Comparison of ENCODE assay signal across 9 mouse cellular contexts in the genomic region with DNA sequence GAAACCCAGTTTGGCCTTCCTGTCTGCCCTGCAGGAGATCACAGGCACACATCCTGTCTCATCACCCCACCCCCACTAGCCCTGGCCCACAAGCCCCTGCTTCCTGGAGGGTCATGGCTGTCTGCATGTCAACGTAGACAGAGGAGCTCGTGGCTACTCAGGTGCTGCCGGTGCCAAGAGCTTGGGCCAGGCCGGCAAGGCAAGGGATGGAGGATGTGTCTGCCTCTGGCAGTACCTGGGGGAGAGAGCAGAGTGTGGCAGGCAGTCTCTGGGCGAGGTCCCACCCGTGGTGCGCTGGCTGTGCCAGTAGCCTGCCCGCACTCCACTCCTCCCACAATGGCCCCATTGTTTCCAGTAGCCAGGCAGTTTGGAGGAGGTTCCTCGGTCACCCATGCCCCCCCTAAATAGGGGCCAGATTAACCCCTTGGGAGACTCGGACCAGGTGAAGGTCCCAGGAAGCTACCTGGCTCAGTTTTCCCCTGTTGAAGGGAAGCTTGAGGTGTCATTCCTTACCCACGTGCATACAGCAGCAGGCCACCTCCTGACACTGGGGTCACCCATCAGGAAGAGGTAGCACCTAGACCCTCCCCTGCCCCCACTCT. TPM values are rescaled to one million over a fixed set of nuclear protein-coding genes. Genes with fewer than 3 reads are reported as not detected.
A peak's percentile ranks its signal among the peaks of the same experiment; 100 is the strongest.
DNase-seq lines count a peak whose midpoint lies in the region; ATAC-seq lines count a peak whose summit lies in the region.
"Had no signal": no experiment of that assay in that cellular context is flagged by ENCODE, and none has a peak within 500 bp of the region (broad histone marks: within the 10 kb centered on the region; RNA-seq: fewer than 3 reads in every experiment).

No protein-coding gene starts in this region.

- intact Hi-C loops in left cerebral cortex, postnatal 25 days (cut with DNase I) = no loop called here

- 0 out of 2 replicates have a peak, but pooled peaks cover 8% of the 10 kb centered on the region for H3K36me3 ChIP-seq in heart, embryonic 14.5 days (ENCODE audit: control insufficient read depth, insufficient read depth, low read length)
- peaks cover 17% of the 10 kb centered on the region for H3K36me3 ChIP-seq in limb, embryonic 10.5 days

- H3K4me3 ChIP-seq in heart, embryonic 14.5 days (ENCODE audit: control insufficient read depth in 1 of 2, insufficient read depth in 1 of 2, low read depth in 1 of 2, low read length in 2 of 2) = no peak overlapping the region
- peak overlapping the region; percentile 31 for H3K4me3 ChIP-seq in limb, embryonic 10.5 days

- H3K4me1 ChIP-seq in heart, embryonic 14.5 days (ENCODE audit: control insufficient read depth in 2 of 2, insufficient read depth in 2 of 2, low read length in 2 of 2) = peaks cover 82 to 90% of the 10 kb centered on the region in 2 experiments
- H3K4me1 ChIP-seq in limb, embryonic 10.5 days = peaks cover 97% of the 10 kb centered on the region

- peak overlapping the region; percentile 91 to 92; a peak in 2 of 4 replicates for H3K27ac ChIP-seq in heart, embryonic 14.5 days (replicated peaks in 1 of 2; ENCODE audit: control insufficient read depth in 1 of 2, insufficient read depth in 1 of 2, low read depth in 2 of 2, low read length in 2 of 2)
- H3K27ac ChIP-seq in limb, embryonic 10.5 days = peak overlapping the region; percentile 83

- H3K9ac ChIP-seq in heart, embryonic 14.5 days (ENCODE audit: low read length) = peak overlapping the region; percentile 60

- ATAC-seq in heart, embryonic 14.5 days (ENCODE audit: insufficient number of reproducible peaks, insufficient read depth, low FRiP score, low read depth) = no peak

- WGBS in heart, embryonic 14.5 days = 31% methylated on average over 11 of the region's 11 CpGs
- WGBS in limb, embryonic 10.5 days = 25% methylated on average over 11 of the region's 11 CpGs

- peak; percentile 51 for DNase-seq in adrenal gland, adult 2 months
- no peak for DNase-seq in adrenal gland, postnatal 25 days
- peak; percentile 13 for DNase-seq in right cerebral cortex, postnatal 14 days
- DNase-seq in right cerebral cortex, postnatal 25 days = no peak
- DNase-seq in limb, embryonic 10.5 days (ENCODE audit: low spot score) = no peak
- DNase-seq in natural killer cell, adult 2 months (ENCODE audit: low spot score in 2 of 2) = peak; percentile 85
- no peak for DNase-seq in left cerebral cortex, postnatal 25 days (ENCODE audit: low spot score in 2 of 2)

- no peaks in the 10 kb centered on the region for H3K27me3 ChIP-seq in heart, embryonic 14.5 days (ENCODE audit: control insufficient read depth, insufficient read depth, low read length)
- no peaks in the 10 kb centered on the region for H3K27me3 ChIP-seq in limb, embryonic 10.5 days (ENCODE audit: low read depth, poor library complexity, severe bottlenecking)

- H3K4me2 ChIP-seq in heart, embryonic 14.5 days (ENCODE audit: low read length) = peak overlapping the region; percentile 52

- H3K9me3 ChIP-seq in heart, embryonic 14.5 days (ENCODE audit: control insufficient read depth, low read length) = no peaks in the 10 kb centered on the region
- no peaks in the 10 kb centered on the region for H3K9me3 ChIP-seq in limb, embryonic 10.5 days (replicated peaks)

RNA-seq across cellular contexts. Expression of gene Bcl9l, which starts 11.7 kb away (rescaled TPM):
- 10 to 100 TPM; 41.9 to 61.1 TPM for total RNA-seq in adrenal gland, adult 2 months (2021)
- polyA plus RNA-seq in adrenal gland, adult 2 months (2012; rRNA removed) = 62.7 and 64.5 TPM in 2 replicates
- total RNA-seq in adrenal gland, postnatal 25 days (2021) = 56.0 and 82.0 TPM in 2 replicates
- polyA plus RNA-seq in heart, embryonic 14.5 days (2014; fragmentation: Nextera tagmentation; extraction: Ambion mirVana) = 12.1 and 12.5 TPM in 2 replicates
- polyA plus RNA-seq in limb, embryonic 10.5 days (2016; fragmentation: Nextera tagmentation; extraction: Ambion mirVana) = 9.0 and 12.1 TPM in 2 replicates
- total RNA-seq in left cerebral cortex, postnatal 25 days (2021) = 10 to 100 TPM; 60.3 to 60.9 TPM

RNA-seq across cellular contexts. Expression of gene Upk2, which starts 39.6 kb away (rescaled TPM):
- total RNA-seq in adrenal gland, adult 2 months (2021) = not detected
- polyA plus RNA-seq in adrenal gland, adult 2 months (2012; rRNA removed) = not detected in 2 replicates
- not detected in 2 replicates for total RNA-seq in adrenal gland, postnatal 25 days (2021)
- not detected in 2 replicates for polyA plus RNA-seq in heart, embryonic 14.5 days (2014; fragmentation: Nextera tagmentation; extraction: Ambion mirVana)
- polyA plus RNA-seq in limb, embryonic 10.5 days (2016; fragmentation: Nextera tagmentation; extraction: Ambion mirVana) = 0.36 TPM in 1 of 2 replicates, not detected in the other
- total RNA-seq in left cerebral cortex, postnatal 25 days (2021) = not detected

RNA-seq across cellular contexts. Expression of gene Foxr1, which starts 53.4 kb away (rescaled TPM):
- total RNA-seq in adrenal gland, adult 2 months (2021) = not detected
- not detected in 2 replicates for polyA plus RNA-seq in adrenal gland, adult 2 months (2012; rRNA removed)
- not detected in 2 replicates for total RNA-seq in adrenal gland, postnatal 25 days (2021)
- polyA plus RNA-seq in heart, embryonic 14.5 days (2014; fragmentation: Nextera tagmentation; extraction: Ambion mirVana) = not detected in 2 replicates
- polyA plus RNA-seq in limb, embryonic 10.5 days (2016; fragmentation: Nextera tagmentation; extraction: Ambion mirVana) = not detected in 2 replicates
- not detected for total RNA-seq in left cerebral cortex, postnatal 25 days (2021)
- total RNA-seq: gastrocnemius, adult 8-10 months had no signal

Comparison
In these comparisons a context has a peak if more than half of its experiments do, and no peak if none do; other contexts are left out.
1. DNase-seq: peak in adrenal gland, adult 2 months (single experiment), right cerebral cortex, postnatal 14 days (single experiment) and natural killer cell, adult 2 months (2 of 2); none in adrenal gland, postnatal 25 days (single experiment), right cerebral cortex, postnatal 25 days (single experiment), limb, embryonic 10.5 days (single experiment) and left cerebral cortex, postnatal 25 days (0 of 2).